Mouse (Mus musculus) spleen, adult 2 months (tissue): ENCODE data around the gene Rpl6.

Source experiments
- CTCF ChIP-seq: fragments of 200-500 bp; IDR thresholded peaks from 2 replicates; pipeline ENCODE4 v1.5.1; 2011; ENCODE audit warnings: mild to moderate bottlenecking, inconsistent platforms; ENCODE audit not compliant: insufficient read depth, insufficient read length, insufficient replicate concordance; ENCODE audit errors: extremely low read depth
- POLR2A ChIP-seq: fragments of 200-500 bp; IDR thresholded peaks from 2 replicates; pipeline ENCODE4 v1.6.1; 2011; ENCODE audit warnings: low read depth, low read length, inconsistent platforms

- TF ChIP-seq CTCF (no peak), POLR2A (no peak)
Measured at GRCm38 (mm10) chr5:121212108-121212507, 7.8 kb downstream of the Rpl6 start.
